Mouse (Mus musculus): ENCODE measurements around the gene Alpk1.

The Alpk1 gene

DNA sequence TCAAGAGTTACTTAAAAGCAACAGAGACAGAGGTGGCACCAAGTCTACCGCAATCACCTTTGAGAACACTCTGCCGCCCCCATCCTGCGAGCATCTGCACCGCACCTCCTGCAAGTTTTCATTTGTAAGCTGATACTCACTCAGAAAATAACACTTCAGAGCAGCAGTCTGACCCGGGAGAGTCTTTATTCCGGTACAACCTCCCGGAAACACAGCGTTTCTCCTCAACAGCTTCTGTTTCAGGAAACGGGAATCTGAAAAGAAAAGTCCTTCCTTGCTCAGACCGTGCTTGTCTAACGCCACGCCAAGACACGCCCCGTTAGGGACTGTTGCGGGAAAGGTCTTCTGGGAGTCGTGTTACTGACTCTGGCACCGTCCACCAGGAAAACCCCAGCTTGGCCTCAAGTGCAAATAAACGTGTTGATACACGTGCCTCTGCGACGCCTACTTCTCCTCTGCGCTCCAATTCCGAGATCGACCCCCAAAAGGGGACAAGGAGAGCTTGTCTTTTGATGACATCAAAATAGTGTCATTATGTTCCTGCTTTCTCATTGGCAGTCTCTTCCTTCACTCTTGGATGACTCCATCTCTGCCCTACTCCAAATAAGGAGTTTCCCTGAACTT is at the start of gene Alpk1:
Gene Alpk1 (minus strand): TSS at position 507 of the 624 bp plus-strand sequence.
- DNase-seq (ENCODE audit: low spot score in 2 of 2) = peak; percentile 21 to 34

DNA sequence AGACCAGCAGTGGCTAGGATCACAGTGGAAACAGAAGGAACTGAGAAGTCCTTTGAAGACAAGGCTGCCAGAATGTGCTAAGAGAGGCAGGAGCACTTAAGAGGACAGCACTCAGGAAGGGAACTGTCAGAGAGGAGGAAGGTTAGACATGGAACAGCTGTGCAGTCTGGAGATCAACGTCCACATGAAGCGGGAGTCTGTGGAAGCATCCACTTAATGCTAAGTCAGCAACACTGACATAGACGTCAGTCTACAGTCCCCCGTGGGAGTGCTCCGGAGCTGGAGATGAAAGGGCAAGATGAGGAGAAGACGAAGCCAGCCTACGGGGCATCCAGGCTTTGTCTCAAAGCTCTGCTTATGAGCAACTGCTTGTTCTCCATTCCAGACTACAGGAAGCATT is 46.8 kb upstream of the Alpk1 start:
- DNase-seq (ENCODE audit: low spot score in 2 of 2) = no peak

DNA sequence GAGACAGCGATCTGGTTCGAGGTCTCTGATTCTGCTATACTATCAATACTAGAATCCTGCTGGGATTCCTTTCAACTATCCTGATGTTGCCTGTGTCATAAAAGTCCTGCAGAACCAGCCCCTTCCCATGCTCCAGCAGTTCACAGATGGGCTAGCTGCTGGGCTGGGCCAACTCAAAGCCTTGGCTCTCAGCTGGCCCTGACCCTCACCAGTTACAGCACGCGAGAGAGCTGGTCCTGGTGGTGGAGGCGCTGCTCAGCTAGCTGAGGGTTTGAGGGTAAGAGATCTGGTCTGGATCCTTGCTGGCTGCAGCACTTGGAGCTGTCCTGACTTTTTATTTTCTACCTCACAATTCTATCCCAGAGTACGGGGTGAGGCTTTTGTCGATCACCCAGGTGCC is 46.2 kb upstream of the Alpk1 start:
- DNase-seq (ENCODE audit: low spot score in 2 of 2) = no peak

DNA sequence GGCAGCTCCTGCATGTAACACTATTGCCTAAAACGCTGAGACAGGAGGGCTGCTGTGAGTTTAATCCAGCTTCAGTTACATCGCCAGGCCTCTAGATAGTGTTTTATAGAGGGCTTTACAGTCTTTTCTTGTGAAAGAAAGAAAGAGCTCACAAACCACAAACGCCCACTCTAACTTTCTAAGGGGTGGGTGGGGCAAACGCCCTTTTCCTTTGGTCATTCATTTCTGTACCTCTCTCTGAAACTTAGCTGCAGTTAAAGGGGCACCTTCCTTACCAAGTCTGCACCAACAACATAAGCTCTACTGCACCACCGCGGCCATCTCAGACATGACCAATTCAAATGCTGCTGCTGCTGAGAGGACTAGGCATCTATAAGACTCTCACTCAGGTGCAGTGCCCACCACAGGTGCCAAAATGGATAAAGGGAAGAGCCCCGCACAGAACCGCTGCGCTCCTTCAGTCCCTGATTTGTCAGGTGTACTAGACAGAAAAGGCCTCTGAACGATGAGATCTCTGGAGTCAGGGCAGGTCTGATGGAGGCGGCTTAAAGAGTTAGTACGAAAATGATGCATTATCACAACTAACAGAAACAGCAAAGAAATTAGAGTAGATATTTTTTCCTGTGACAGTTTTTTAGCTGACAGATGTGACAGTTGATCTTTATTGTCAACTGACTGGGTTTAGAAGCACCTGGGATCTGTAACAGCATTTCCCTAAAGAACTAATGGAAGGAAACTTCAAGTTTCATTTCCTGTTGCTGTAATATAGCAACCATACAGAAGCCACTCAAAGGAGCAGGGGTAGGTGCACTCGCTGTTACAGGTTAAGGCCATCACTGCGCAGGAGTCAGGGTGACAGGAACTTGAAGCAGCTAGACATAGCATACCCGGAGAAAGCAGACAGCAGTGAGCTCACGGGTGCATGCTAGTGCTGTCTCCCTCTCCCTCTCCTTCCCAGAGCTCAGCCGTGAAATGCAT is 43.8 kb upstream of the Alpk1 start:
- DNase-seq (ENCODE audit: low spot score in 2 of 2) = no peak

DNA sequence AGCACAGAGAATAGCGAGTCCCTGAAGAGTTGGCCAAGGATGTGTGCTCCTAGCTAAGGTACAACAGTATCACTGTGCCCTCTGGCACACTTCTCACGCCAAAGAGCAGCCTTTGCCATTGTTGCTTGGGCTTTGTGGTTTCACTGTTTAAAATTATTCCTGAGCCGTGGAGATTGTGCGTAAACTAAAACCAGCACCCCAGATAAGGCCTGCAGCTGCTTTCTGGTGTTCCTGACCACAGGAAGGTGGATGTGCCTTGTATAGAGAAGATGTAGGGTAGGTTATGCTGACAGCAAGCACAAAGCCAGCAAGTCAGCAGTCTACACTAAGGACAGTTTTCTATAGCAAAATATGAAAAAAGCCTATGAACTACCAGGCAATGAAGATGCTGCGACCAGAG is 40.9 kb upstream of the Alpk1 start:
- DNase-seq (ENCODE audit: low spot score in 2 of 2) = no peak

DNA sequence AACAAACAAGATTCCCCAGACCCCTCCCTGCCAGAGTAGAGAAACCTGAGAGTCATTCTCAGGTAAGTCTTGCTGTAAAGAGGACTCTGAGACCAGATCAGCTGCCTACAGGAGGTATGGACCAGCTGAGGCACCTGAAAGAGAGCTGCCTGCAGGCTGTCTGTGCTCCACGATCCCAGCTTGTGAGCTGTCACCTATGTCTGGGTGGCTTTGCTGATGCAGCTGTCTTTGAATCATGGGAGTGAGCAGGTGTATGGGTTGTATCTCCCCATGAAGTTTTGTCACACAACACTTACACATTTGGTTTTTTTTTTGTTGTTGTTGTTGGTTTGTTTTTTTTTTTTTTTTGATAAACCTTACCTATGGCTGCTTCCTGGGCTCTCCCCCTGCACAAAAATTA is 40.1 kb upstream of the Alpk1 start:
- DNase-seq (ENCODE audit: low spot score in 2 of 2) = no peak

DNA sequence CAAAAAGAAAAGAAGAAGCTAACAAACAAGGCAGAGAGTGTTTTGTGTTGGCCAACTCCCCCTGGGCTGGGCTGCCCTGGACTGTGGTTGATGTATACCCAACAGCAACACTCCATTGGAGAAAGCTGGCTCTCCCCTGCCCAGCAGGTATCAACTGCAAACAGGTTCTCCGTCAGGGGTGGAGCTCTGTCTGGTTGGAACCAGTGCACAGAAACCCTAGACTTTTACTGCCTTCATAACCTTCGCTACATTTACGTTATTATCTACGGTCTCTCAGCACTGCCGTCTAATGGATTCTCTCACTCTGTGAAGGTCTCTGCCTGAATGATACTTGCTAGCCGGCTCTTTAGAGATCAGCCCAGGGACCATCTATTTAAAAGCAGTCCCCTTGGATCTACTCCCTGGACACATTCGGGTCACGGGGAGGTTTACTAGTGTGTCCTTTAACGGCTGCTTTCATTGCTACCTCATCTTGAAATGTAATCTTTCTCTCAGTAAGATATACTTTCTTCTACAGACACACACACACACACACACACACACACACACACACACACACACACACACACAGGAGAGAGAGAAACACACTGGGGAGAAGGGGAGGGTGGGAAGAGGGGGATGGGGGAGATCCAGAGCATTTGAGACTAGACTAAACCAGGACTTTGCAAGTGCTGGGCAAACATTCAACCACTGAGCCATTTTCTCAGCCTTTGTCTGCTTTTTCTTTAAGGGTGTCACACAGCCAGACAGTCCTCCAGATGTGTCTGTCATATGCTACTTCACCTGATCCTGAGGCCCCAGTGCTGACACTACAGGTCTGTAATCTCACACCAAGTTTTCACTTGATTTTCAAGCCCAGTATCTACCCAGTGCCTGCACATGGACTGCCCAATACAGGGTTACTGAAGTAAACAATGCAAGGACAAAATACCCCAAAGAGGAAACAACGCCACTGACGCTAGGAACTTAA is 38.7 kb upstream of the Alpk1 start:
- DNase-seq (ENCODE audit: low spot score in 2 of 2) = no peak

DNA sequence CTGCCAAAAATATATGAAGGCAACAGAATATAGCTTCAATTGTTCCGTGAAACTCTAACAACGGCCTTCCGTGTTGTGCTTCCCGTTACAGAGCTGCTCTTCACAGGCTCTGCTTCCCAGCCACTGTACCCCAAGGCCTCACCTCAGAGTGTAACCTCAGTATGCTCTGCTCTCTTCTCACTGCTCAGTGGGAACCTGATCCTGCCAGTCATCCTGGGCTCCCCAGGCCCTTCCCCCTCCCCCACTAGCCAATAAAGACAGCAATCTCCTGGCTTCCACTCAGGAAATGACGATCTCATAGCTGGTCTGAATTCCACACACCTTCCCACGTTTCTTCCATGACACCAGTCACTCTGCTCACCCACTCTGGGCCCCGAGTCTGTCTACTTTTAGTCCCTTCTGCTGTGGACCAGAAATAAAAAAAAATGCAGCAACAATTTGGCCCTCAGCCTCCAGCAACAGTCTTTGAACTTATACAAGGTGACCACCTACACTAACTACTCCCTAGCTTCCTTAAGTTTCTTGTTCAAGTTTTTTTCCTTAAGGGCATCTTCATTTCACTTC is 36.9 kb upstream of the Alpk1 start:
- no peak for DNase-seq (ENCODE audit: low spot score in 2 of 2)

DNA sequence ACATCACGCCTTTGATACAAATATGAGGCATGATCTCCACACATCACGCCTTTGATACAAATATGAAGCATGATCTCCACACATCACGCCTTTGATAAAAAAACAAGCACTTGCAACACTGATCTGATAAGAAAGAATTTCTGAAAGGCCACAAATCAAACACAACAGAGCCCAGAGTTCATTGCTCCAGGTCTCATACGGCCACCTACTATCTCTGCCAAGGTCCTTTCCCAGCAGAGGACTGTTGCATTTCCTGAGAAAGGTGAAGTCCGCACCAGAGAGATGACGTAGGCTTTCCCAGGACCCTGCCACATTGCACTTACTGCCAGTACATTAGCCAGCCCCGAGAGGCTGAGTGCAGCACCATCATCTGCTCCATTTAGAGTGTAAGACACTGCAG is 28.8 kb upstream of the Alpk1 start:
- DNase-seq (ENCODE audit: low spot score in 2 of 2) = no peak

DNA sequence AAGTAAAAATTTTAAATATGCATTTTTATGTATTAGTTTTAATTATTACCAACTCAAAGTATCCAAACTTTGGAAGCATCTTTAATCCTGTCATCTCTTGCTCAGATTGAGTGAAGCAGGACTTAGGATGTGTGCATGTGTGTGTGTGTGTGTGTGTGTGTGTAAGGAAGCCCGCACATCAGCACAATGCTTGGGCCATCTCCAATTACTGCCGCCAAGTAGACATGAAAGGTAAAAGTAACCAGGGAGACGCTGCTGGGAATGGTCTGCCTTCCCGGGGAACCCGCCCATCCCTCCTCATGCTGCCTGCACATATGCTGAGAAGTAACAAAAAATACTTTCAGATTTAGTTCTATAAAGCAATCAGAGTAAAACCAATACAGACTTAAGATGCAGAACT is 27.5 kb upstream of the Alpk1 start:
- no peak for DNase-seq (ENCODE audit: low spot score in 2 of 2)

DNA sequence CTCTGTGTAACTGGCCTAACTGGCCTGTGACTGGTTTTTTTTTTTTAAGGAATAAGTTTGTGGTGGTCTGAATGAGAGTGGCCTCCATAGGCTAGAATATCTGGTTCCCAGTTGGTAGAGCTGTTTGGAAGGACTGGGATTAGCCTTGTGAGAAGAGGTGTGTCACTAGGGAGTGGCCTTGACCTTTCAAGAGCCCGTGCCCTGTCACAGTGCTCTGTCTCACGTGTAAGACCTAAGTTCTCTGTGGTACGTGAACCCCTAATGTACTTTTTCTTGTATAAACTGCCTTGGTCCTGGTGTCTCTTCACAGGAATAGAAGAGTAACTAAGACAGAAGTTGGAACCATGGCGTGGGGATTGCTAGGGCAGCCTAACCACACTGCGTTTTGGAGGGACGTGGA is 25.7 kb upstream of the Alpk1 start:
- DNase-seq (ENCODE audit: low spot score in 2 of 2) = no peak

DNA sequence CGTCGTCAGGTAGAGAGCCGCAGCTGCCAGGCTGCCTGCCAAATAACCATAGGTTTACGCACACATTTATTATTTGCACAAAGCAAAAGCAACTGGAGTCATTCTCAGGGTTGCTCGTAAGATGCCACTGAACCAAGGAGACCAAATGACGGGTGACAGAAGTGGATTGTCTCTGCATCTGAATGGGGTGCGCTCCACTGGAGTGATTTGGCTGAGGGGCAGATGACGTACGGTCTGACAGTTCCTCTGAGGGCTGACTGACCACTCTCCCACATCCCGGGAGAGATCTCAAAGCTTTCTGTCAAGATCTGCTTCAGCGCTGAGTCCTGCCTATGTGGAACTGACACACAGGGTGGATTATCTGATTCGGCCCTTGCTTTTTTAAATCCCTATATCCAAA is 24.7 kb upstream of the Alpk1 start:
- no peak for DNase-seq (ENCODE audit: low spot score in 2 of 2)

DNA sequence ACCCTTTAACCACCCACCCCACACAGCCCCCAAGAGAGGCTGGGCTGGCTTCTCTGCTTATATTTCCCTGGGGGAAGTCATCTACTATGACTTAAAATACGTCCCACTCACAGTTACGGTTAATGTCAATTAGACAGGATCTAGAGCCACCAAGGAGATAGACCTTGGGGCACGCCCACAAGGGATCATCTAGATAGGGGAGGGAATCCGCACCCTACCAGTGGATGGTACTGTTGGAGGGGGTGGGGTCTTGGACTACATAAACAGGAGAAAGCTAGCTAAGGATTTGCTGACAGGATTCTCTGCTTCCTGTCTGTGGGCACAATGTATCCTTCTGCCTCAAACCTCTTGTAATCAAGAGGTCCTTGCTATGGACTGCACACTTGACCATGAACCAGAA is 24.1 kb upstream of the Alpk1 start:
- DNase-seq (ENCODE audit: low spot score in 2 of 2) = no peak

DNA sequence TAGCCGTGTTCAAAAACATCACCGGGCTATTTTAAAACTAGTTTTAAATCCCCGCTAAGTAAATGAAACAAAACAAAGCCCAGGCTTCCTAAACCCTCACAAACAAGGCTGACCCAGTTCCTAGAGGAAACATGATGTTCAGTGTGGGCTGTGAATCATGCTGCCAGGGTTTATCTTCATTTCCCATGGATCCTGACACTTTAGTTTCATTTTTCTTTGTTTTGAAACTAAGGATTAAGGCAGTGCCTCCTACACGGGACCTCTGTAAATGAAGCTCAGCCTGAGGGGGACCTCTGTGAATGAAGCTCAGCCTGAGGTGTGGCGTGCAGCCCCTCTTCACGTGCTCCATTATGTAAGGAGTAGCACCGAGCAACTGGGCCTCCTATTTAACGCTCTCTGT is 22.5 kb upstream of the Alpk1 start:
- DNase-seq (ENCODE audit: low spot score in 2 of 2) = no peak

DNA sequence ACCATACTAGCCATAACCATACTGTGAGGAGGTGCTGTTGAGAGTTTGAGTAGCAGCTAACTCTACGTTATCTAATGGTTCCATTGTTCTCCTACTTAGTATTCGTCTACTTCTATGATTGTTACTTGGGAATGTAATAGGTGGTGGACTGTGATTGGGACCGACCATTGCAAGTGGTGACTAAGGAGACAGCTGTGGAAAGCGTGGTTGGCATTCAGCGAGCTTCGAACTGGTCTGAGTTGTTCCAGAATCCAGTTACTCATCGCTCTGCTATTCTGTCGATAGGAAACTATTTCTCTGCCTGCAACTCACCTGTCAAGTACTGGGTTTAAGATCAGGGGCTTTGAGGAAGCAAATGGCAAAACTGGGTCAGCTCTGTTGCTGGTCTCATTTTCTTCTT is 20.8 kb upstream of the Alpk1 start:
- DNase-seq (ENCODE audit: low spot score in 2 of 2) = no peak

DNA sequence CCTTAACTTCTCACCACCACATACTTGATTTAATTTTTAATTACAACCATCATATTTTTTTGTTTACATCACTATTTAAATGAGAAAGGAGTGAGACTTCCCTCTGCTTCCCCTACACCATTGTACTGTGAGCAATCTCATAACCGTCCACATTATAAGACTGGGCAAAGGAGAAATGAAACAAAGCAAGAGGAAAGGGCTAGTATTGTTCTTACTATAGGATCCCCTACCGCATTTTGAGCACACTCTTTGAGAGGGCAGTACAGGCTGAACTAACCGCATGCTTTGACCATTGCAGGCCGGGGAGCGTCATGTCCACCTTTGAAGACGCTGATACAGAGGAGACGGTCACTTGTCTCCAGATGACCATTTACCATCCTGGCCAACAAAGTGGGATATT is 15.9 kb upstream of the Alpk1 start:
- no peak for DNase-seq (ENCODE audit: low spot score in 2 of 2)

DNA sequence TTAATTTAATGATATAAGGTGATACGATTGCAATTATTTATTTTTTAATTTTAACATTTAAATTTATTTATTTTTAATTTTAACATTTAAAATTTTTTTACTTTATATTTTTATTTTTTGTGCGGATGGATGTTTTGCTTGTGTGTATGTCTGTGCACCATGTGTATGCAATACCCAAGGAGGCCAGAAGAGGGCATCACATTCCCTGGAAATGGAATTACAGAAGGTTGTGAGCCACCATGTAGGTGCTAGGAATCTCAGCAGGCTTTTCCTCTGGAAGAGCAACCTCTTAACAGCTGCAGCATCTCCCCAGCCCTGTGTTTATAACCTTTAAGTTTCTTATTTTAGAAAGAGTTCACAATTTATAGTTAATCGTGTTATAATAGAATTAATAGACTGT is 15.4 kb upstream of the Alpk1 start:
- no peak for DNase-seq (ENCODE audit: low spot score in 2 of 2)

DNA sequence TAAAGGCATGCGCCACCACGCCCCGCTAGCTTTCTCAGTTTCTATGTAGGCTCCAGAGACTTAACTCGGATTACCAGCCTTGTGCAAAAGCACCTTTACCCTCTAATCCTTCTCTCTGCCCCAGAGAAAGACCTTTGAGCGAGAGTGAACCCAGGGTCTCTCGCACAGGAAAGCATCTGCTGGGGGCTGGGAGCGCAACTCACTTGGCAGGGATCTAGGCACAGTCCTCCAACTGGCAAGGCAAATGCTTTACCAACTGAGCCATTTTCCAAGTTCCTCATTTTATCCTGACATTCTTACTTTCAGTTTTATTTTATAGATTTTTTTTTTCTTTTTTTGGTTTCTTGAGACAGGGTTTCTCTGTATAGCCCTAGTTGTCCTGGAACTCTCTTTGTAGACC is 12.7 kb upstream of the Alpk1 start:
- DNase-seq (ENCODE audit: low spot score in 2 of 2) = no peak

DNA sequence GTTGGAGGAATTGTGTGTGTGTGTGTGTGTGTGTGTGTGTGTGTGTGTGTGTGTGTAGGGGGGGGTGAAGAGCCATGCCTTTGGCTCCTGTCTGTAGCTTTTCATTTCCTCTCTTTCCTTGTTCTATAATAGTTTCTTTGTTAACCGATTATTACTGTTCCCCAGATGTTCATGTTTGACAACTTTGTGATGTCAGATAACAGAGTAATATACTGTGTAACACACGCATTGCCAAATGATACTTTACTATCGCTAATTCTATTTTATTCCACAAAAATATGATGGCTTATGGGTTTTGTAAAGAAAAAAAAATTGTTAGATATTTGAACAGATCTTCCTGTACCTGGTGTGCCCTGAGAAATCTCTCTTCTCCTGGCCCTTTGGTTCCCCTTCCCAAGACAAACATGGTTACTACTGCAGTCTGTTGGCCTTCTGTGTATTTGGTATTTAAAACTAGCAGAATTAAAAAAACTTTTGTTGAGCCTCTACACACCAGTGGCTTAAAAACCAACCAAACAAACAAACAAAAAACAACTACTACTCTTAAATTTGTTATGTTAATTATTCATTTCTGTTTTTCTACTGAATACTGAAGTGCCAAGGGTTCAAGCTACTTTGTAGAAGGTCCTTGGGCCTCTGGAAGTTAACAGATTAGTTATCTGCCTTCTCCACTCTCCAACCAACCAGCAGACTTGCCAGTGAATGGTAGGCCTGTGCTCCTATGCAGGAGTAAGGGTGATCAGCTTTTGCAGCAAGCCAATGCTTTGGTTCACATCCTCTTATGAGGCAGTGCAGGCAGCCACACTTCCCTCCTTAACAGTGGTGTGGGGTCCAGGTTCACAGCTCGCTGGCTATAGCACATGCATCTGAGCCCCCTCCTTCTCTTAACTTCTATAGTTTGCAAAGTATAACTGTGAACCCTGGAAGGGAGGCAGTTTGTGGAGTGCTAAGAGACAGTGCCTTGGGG is 11.6 kb upstream of the Alpk1 start:
- DNase-seq (ENCODE audit: low spot score in 2 of 2) = no peak

DNA sequence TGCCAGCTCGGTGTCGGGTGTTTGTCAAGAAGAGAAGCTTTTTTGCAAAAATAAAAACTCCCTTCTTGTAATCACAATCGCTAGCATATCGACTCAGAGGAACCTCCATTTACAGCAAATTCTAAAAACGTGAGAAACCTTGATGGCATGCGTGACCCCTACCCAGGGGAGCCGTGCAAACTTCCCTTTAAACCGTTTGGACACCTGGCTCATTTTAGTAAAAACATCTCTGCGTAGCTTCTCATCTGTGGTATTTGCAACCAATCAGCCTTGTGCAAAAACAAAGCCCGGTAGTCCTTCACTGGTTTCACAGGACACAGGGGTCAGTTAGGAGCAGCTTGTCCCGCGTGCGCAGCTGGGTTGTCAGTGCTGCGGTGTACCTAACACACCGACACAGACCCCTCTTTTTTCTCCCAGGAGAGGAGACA is 10.7 kb upstream of the Alpk1 start:
- DNase-seq (ENCODE audit: low spot score in 2 of 2) = no peak
